Mouse (Mus musculus) CH12.LX (cell line): ENCODE data around the gene Msi2.

ENCODE experiments used
- CTCF ChIP-seq, 2 experiments: IDR thresholded peaks in 1 of 2; conservative IDR thresholded peaks in 1 of 2; 2 replicates each; pipeline ENCODE4 v1.5.1; 2011 to 2012; ENCODE audit warnings: low read depth in 2 of 2, low read length in 2 of 2, improper control_type of control experiment in 1 of 2, inconsistent platforms in 1 of 2, mild to moderate bottlenecking in 1 of 2, moderate library complexity in 1 of 2
- MAZ ChIP-seq: IDR thresholded peaks from 2 replicates; pipeline ENCODE4 v1.6.1; 2012; ENCODE audit warnings: low read depth, mild to moderate bottlenecking, inconsistent platforms, low read length, improper control_type of control experiment, moderate library complexity
- POLR2A ChIP-seq: IDR thresholded peaks from 2 replicates; pipeline ENCODE4 v1.6.1; 2011; ENCODE audit warnings: low read depth, mild to moderate bottlenecking, improper control_type of control experiment, low read length
- RAD21 ChIP-seq: IDR thresholded peaks from 2 replicates; pipeline ENCODE4 v1.6.1; 2011; ENCODE audit warnings: low read depth, mild to moderate bottlenecking, low read length, improper control_type of control experiment, moderate library complexity
- SIN3A ChIP-seq: IDR thresholded peaks from 2 replicates; pipeline ENCODE4 v1.6.1; 2012; ENCODE audit warnings: low read length, improper control_type of control experiment, inconsistent platforms
- USF1 ChIP-seq: IDR thresholded peaks from 2 replicates; pipeline ENCODE4 v1.6.1; 2014; ENCODE audit warnings: low read depth, mild to moderate bottlenecking, inconsistent platforms, low read length, improper control_type of control experiment
- ZKSCAN1 ChIP-seq: IDR thresholded peaks from 2 replicates; pipeline ENCODE4 v1.6.1; 2012; ENCODE audit warnings: low read depth, inconsistent platforms, low read length, improper control_type of control experiment, borderline replicate concordance

DNA sequence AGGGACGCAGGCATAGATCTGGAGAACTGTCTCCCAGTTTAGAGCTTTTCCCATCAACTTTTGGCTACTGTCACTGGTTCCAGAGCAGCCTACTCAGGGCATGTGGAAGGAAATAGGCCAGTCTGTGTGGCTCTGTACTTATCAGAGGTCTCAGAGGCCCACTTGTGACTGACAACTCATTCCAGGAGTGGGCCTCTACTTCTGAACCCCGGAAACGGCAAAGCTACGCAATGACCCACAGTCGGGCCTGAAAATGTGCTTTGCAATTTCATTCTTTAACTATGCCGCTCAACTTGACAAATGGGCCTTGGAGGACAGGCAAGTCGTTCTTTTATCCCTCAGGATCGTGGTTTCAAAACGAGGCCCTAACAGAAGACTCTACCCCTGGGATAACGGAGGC, 317.4 kb downstream of the Msi2 start:
- TF ChIP-seq POLR2A (no peak), CTCF (conservative IDR thresholded peaks at IDR 0.05 in 1 of 2, IDR thresholded peaks at IDR 0.05 in 1 of 2; ENCODE audit: low read depth in 2 of 2, low read length in 2 of 2) (no peak), ZKSCAN1 (no peak), MAZ (no peak), SIN3A (no peak), USF1 (no peak), RAD21 (no peak)
